Mouse (Mus musculus) gastrocnemius, adult 2 months (tissue): ENCODE data around the gene Galnt17. TPM values are rescaled to one million over a fixed set of nuclear protein-coding genes. Genes with fewer than 3 reads are reported as not detected.

Source experiments
- DNase-seq: peaks from one replicate; pipeline ENCODE4 v3.0.0; 2022
- H3K27ac ChIP-seq: fragments of 200-600 bp; 2 replicates; pipeline ENCODE4 v1.8.1; 2022; ENCODE audit warnings: mild to moderate bottlenecking
- H3K4me3 ChIP-seq: fragments of 200-600 bp; 2 replicates; pipeline ENCODE4 v1.8.1; 2022; ENCODE audit warnings: mild to moderate bottlenecking, moderate library complexity
- CTCF ChIP-seq: fragments of 200-600 bp; IDR thresholded peaks from 2 replicates; pipeline ENCODE4 v1.8.1; 2022; ENCODE audit warnings: antibody characterized with exemption, mild to moderate bottlenecking, moderate library complexity
- intact Hi-C: fragments of 180-260 bp; cut with DNase I; formaldehyde crosslinking; loops from one replicate; pipeline ENCODE4 v1.15.1; 2025
- total RNA-seq, 2 experiments: library from RNA; stranded (reverse); gene quantifications; 2 replicates each; pipeline ENCODE4 v1.2.3; 2021

The Galnt17 gene
- total RNA-seq, 2 experiments from 2014 or later = 4.3 to 4.5 TPM

GRCm38 (mm10) chr5:131287091-131287490 is 21.2 kb downstream of the Galnt17 start:
- intact Hi-C loops = no loop called here
- no peak for TF ChIP-seq CTCF
- DNase-seq = peak; percentile 69
- H3K27ac ChIP-seq = peak overlapping the region; percentile 5; the same call in 1 of the 2 replicates
- no peak overlapping the region for H3K4me3 ChIP-seq

DNA sequence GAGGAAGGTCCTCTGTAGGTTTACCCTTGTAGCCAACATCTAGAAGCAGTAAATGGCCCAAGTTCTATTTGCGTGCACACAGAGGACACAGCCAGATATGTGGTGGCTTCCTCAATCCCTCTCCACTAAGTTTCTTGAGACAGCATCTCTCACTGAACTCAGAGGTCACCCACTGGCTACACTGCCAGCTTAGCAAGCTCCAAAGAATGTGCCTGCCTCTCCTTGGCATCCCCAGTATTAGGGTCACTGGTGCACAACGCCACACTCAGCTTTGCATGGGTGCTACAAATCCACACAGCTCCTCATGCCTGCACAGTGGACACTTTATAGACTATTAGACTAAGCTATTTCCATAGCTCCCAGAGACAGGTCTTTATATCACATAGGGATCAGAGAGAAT is 21.6 kb downstream of the Galnt17 start:
- DNase-seq = no peak
- Histone ChIP-seq H3K27ac (peak overlapping the region; percentile 5; the same call in 1 of the 2 replicates), H3K4me3 (no peak overlapping the region)
- intact Hi-C loops = no loop called here
- no peak for TF ChIP-seq CTCF

DNA sequence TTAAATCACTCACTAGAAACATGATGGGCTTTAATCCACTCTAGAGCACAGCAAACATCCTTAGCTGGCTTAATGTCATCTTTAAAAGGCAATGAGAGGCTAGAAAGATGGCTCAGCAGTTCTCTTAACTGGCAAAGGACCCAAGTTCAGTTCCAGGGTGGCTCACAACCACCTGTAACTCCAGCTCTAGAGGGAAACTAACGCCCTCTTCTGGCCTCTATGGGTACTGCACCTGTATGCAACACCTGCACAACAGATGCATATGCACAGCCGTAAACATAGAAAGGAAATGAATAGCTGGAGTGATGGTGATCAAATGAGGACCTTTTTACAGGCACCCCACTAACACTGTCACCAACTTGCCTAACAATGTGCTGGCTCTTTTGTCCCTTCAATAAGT is 27.9 kb downstream of the Galnt17 start:
- peak; percentile 63 for TF ChIP-seq CTCF
- Histone ChIP-seq H3K4me3 (no peak overlapping the region), H3K27ac (no peak overlapping the region)
- intact Hi-C loops = no loop called here
- no peak for DNase-seq

- TF ChIP-seq CTCF = no peak
- DNase-seq = no peak
- Histone ChIP-seq H3K27ac (no peak overlapping the region), H3K4me3 (no peak overlapping the region)
- intact Hi-C loops = no loop called here
Observed at GRCm38 (mm10) chr5:131279286-131279685, 29.0 kb downstream of the Galnt17 start.

- TF ChIP-seq CTCF = no peak
- H3K27ac ChIP-seq = no peak overlapping the region
- no peak for DNase-seq
- H3K4me3 ChIP-seq = no peak overlapping the region
- intact Hi-C loops = no loop called here
Observed at GRCm38 (mm10) chr5:131277227-131277626, 31.1 kb downstream of the Galnt17 start.

DNA sequence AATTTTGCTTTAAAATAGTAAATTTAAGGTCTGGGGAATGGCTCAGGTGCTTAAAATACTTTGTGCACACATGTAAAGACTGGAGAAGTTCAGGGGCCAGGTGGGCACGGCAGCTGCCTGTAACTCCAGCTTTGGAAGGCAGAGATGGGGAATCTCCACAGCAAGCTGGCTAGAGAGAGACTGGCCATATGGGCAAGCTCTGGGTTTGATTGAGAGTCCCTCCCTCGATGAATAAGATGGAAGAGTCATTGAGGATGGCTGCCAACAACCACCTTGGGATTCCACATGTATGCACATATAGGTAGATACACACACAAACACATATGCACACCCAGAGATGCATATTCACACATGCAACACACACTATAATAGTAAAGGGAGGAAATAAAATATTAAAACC is 42.0 kb downstream of the Galnt17 start:
- intact Hi-C loops = no loop called here
- TF ChIP-seq CTCF = no peak
- H3K4me3 ChIP-seq = no peak overlapping the region
- no peak overlapping the region for H3K27ac ChIP-seq
- no peak for DNase-seq

DNA sequence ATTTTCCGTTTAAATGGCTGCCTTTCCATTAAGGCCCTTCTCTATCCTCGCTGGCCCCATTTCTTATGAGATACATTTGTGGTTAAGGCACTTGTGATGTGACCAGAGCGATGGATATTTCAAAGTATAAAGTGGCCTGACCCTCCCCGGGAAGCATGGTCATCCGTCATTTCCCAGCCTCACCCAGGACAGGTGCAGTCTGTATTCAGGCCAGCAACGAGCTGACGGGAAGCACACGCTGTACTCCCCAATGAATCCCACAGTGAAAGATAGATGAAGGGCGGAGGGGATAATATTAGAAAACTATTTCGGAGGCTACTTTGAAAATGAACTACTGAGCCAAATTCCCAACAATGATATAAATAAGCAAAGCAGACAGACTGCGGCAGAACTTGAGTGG is 44.2 kb downstream of the Galnt17 start:
- TF ChIP-seq CTCF = no peak
- intact Hi-C loops = loop anchor here (2.0 kb wide), 1 partner anchor 33 kb away; no protein-coding TSS in a partner anchor

DNA sequence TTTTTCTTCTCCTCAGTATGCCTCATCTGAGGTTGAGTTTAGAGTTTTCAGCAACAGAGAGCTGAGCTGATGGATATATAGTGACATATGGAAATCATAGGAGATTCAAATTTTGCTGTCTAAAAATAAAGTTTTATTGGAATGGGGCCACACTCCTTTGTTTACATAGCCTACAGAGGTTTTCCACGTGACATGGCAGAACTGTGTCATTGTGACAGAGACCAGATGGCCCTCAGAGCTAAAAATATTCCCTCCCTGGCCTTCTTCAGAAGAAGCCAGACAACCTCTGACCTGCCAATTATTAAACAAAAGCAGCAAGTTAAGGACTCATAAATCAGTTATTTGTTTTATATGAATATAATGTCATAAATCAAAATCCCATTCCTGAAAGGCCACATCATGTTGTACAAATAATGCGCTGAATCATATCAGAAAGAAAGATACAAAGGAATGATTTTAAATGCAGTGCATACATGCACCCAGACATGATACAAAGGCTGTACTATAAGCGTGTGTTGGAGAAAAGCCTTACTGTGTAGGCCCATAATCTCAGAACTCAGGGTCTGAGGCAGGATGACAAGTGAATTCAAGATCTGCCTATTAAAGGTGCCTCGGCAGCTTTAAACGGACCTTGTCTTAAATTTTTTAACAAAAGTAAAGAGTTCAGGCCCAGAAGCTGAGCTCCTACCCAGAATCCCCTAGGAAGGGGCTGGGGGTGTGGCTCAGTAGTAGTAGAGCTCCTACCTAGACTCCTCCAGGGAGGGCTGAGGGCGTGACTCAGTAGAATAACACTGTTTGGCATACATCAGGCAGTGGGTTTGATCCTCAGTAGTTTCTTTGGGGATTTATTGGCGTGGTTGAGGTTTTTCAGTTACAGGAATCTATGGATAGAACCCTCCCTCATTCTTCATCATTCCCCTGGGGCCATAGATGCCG is 57.3 kb downstream of the Galnt17 start:
- peak overlapping the region; percentile 28; the same call in 1 of the 2 replicates for H3K27ac ChIP-seq
- intact Hi-C loops = no loop called here
- no peak overlapping the region for H3K4me3 ChIP-seq
- no peak for DNase-seq
- TF ChIP-seq CTCF = no peak

More for the DNA sequence above, 44.2 kb downstream of the Galnt17 start:
- Histone ChIP-seq H3K27ac (peak overlapping the region; percentile 80), H3K4me3 (no peak overlapping the region)
- DNase-seq = peak; percentile 81

GRCm38 (mm10) chr5:131248416-131248815 is 59.9 kb downstream of the Galnt17 start:
- no peak for DNase-seq
- intact Hi-C loops = no loop called here
- TF ChIP-seq CTCF = no peak
- Histone ChIP-seq H3K4me3 (no peak overlapping the region), H3K27ac (no peak overlapping the region)

- no peak for DNase-seq
- Histone ChIP-seq H3K4me3 (no peak overlapping the region), H3K27ac (no peak overlapping the region)
- intact Hi-C loops = no loop called here
- TF ChIP-seq CTCF = no peak
Observed at GRCm38 (mm10) chr5:131246591-131246990, 61.7 kb downstream of the Galnt17 start.

GRCm38 (mm10) chr5:131241689-131242088 is 66.6 kb downstream of the Galnt17 start:
- DNase-seq = no peak
- Histone ChIP-seq H3K4me3 (no peak overlapping the region), H3K27ac (no peak overlapping the region)
- intact Hi-C loops = no loop called here
- no peak for TF ChIP-seq CTCF

DNA sequence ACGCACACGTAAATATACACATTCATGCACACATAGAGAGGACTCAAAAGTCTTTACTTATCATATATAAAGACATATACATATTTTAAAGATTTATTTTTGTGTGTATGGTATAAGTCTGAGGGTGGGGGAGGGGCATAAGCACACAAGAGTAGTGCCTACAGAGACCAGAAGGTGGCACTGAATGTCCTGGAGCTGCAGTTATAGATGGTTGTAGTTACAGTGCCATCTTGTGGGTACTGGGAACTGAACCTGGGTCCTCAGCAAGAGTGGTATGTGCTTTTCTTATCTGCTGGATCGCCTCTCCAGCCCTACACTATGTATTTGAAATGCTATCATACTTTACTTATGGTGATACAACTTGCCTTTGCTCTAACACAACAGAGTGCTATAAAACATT is 68.5 kb downstream of the Galnt17 start:
- Histone ChIP-seq H3K4me3 (no peak overlapping the region), H3K27ac (no peak overlapping the region)
- intact Hi-C loops = loop anchor here (2.0 kb wide), 1 partner anchor 17 kb away; no protein-coding TSS in a partner anchor
- no peak for DNase-seq
- 0 out of 2 replicates have a peak, but pooled peaks have one; percentile 13 for TF ChIP-seq CTCF

DNA sequence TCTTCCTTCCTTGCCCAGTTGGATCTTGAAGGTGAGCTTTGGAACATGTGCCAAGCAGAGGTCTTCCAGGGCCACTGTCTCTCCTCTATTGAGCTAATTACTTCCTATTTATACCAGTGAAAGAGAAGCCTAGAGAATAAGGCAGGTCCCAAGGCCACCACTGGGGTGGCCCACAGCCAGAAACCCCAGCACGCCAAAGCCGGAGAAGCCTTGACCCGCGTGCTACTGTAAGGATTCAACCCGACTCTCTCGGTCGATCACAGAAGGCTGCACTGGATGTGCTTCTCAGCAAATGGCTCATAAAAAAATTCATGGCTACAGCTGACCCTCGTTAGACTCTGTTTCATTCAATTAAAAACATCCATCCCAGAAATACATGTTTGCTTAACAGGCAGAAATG is 71.4 kb downstream of the Galnt17 start:
- Histone ChIP-seq H3K27ac (no peak overlapping the region), H3K4me3 (no peak overlapping the region)
- intact Hi-C loops = no loop called here
- no peak for DNase-seq
- no peak for TF ChIP-seq CTCF
